Mouse (Mus musculus): ENCODE data around the gene Olfr143. TPM values are rescaled to one million over a fixed set of nuclear protein-coding genes. Genes with fewer than 3 reads are reported as not detected.

The Olfr143 gene
- polyA plus RNA-seq (2014; fragmentation: Illumina TruSeq; extraction: RNeasy Lipid Tissue Mini Kit (QIAGEN cat#74804); ENCODE audit: low read depth, low replicate concordance): not detected

DNA sequence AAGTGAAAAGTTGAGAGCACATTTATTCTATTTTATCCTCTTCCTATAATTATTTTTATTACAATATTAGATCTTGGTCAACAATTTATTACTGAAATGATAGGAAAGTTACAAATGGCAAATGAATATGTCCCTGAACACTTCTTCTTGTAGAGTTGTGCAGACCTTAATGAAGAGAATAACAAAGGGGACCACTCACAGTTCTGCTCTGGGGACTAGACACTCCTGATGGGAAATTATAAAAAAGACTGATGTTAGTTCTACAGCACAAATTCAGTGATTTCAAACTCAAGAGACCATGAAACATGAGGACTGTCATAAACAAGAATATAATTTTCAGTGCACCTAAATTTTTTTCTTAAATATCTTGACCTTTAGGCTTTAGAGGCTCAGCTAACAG, at the start of gene Olfr143:
Olfr143 (plus strand) TSS at position 301 of the 400 bp plus-strand sequence.

DNA sequence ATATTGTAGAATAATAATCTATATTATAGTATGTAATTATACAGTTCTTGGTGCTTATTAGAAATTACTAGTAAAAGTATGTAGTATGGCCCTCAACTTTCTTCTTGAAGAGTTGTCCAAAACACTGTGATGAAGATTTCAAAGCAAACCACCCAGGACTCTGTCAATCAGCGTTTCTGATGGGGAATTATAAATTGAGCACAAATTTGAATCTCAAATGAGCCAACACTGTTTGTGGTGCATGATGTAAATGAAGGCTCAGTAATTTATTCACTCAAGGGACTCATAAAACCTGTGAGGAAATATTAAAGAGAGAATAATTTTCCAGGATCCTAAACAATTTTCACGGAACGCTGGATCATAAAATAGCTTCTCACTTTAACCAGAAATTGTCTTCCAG, 44.5 kb upstream of the Olfr143 start, which contains the start of gene Olfr893:
Olfr893 (plus strand) TSS at position 301 of the 400 bp plus-strand sequence.

DNA sequence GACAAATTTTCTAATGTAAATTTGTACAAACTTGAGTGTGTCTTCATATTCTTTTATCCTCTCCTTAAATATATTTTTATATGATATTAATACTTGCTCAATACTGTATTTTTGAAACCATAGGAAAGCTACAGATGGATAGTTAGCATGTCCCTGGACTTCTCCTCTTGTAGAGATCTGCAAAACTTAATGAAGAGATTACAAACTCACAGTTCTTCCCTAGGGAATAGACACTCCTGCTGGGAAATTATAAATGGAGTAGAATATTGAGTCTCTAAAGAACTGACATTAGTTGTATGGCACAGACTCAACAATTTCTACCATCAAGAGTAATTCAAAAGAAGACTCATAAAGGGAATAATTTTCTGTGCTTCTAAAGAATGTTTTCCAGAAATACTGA, 34.8 kb upstream of the Olfr143 start, which contains the start of gene Olfr894:
Olfr894 (plus strand) TSS at position 301 of the 400 bp plus-strand sequence.

DNA sequence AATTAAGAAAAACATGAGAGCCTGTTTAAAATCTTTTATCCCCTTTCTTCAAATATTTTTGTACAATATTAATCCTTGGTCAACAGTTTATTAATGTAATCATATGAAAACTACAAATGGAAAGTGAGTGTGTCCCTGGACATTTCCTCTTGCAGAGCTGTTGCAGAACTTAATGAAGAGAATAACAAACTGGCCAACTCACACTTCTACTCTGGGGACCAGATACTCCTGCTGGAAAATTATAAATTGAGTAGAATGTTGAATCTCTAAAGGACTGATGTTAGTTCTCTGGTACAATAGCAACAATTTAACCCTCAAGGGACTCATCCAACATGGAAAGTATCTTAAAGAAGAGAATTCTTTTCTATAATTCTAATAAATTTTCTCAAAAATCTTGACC, 15.0 kb downstream of the Olfr143 start, which contains the start of gene Olfr895:
Olfr895 (plus strand) TSS at position 301 of the 400 bp plus-strand sequence.

DNA sequence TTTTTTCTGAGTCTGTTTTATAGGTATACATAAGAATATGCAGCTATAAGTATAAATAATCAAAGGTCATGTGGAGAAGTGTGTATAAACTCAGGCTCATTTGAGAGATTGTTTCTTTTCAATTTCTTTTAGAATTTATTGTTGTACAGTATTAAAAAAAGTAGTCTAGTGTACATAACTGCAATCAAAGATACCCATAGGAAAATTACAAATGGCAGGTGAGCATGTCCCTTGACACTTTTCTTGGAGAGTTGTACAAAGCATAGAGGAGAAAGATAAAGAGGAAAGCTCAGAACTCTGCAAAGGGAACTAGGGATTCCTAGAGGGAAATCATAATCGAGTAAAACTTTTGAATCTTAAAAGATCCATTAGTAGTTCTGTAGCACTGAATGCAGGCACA, 38.2 kb downstream of the Olfr143 start, which contains the start of gene Olfr896-ps1:
Olfr896-ps1 (plus strand) TSS at position 301 of the 400 bp plus-strand sequence.

Other genes starting within 250 kb of the Olfr143 start
- gene Olfr883, start 227.0 kb upstream of the Olfr143 start, polyA plus RNA-seq (2014; fragmentation: Illumina TruSeq; extraction: RNeasy Lipid Tissue Mini Kit (QIAGEN cat#74804); ENCODE audit: low read depth, low replicate concordance): not detected
- not detected for gene Olfr884, start 206.2 kb upstream of the Olfr143 start, polyA plus RNA-seq (2014; fragmentation: Illumina TruSeq; extraction: RNeasy Lipid Tissue Mini Kit (QIAGEN cat#74804); ENCODE audit: low read depth, low replicate concordance)
- gene Olfr885, start 191.5 kb upstream of the Olfr143 start, polyA plus RNA-seq (2014; fragmentation: Illumina TruSeq; extraction: RNeasy Lipid Tissue Mini Kit (QIAGEN cat#74804); ENCODE audit: low read depth, low replicate concordance): not detected
- not detected for gene Olfr887, start 168.7 kb upstream of the Olfr143 start, polyA plus RNA-seq (2014; fragmentation: Illumina TruSeq; extraction: RNeasy Lipid Tissue Mini Kit (QIAGEN cat#74804); ENCODE audit: low read depth, low replicate concordance)
- not detected for gene Olfr888, start 144.6 kb upstream of the Olfr143 start, polyA plus RNA-seq (2014; fragmentation: Illumina TruSeq; extraction: RNeasy Lipid Tissue Mini Kit (QIAGEN cat#74804); ENCODE audit: low read depth, low replicate concordance)
- gene Olfr889, start 137.6 kb upstream of the Olfr143 start, polyA plus RNA-seq (2014; fragmentation: Illumina TruSeq; extraction: RNeasy Lipid Tissue Mini Kit (QIAGEN cat#74804); ENCODE audit: low read depth, low replicate concordance): not detected
- gene Olfr890, start 110.3 kb upstream of the Olfr143 start, polyA plus RNA-seq (2014; fragmentation: Illumina TruSeq; extraction: RNeasy Lipid Tissue Mini Kit (QIAGEN cat#74804); ENCODE audit: low read depth, low replicate concordance): not detected
- gene Olfr891, start 72.0 kb upstream of the Olfr143 start, polyA plus RNA-seq (2014; fragmentation: Illumina TruSeq; extraction: RNeasy Lipid Tissue Mini Kit (QIAGEN cat#74804); ENCODE audit: low read depth, low replicate concordance): not detected
- gene Olfr893, start 44.4 kb upstream of the Olfr143 start, polyA plus RNA-seq (2014; fragmentation: Illumina TruSeq; extraction: RNeasy Lipid Tissue Mini Kit (QIAGEN cat#74804); ENCODE audit: low read depth, low replicate concordance): not detected
- not detected for gene Olfr894, start 34.7 kb upstream of the Olfr143 start, polyA plus RNA-seq (2014; fragmentation: Illumina TruSeq; extraction: RNeasy Lipid Tissue Mini Kit (QIAGEN cat#74804); ENCODE audit: low read depth, low replicate concordance)
- not detected for gene Olfr895, start 15.1 kb downstream of the Olfr143 start, polyA plus RNA-seq (2014; fragmentation: Illumina TruSeq; extraction: RNeasy Lipid Tissue Mini Kit (QIAGEN cat#74804); ENCODE audit: low read depth, low replicate concordance)
- not detected for gene Olfr896-ps1, start 38.3 kb downstream of the Olfr143 start, polyA plus RNA-seq (2014; fragmentation: Illumina TruSeq; extraction: RNeasy Lipid Tissue Mini Kit (QIAGEN cat#74804); ENCODE audit: low read depth, low replicate concordance)
- not detected for gene Olfr25, start 76.3 kb downstream of the Olfr143 start, polyA plus RNA-seq (2014; fragmentation: Illumina TruSeq; extraction: RNeasy Lipid Tissue Mini Kit (QIAGEN cat#74804); ENCODE audit: low read depth, low replicate concordance)
- not detected for gene Olfr898, start 95.6 kb downstream of the Olfr143 start, polyA plus RNA-seq (2014; fragmentation: Illumina TruSeq; extraction: RNeasy Lipid Tissue Mini Kit (QIAGEN cat#74804); ENCODE audit: low read depth, low replicate concordance)
- not detected for gene Olfr250, start 114.1 kb downstream of the Olfr143 start, polyA plus RNA-seq (2014; fragmentation: Illumina TruSeq; extraction: RNeasy Lipid Tissue Mini Kit (QIAGEN cat#74804); ENCODE audit: low read depth, low replicate concordance)
- gene Olfr251, start 124.3 kb downstream of the Olfr143 start, polyA plus RNA-seq (2014; fragmentation: Illumina TruSeq; extraction: RNeasy Lipid Tissue Mini Kit (QIAGEN cat#74804); ENCODE audit: low read depth, low replicate concordance): not detected
- gene Olfr147, start 148.9 kb downstream of the Olfr143 start, polyA plus RNA-seq (2014; fragmentation: Illumina TruSeq; extraction: RNeasy Lipid Tissue Mini Kit (QIAGEN cat#74804); ENCODE audit: low read depth, low replicate concordance): not detected
- not detected for gene Olfr901, start 176.7 kb downstream of the Olfr143 start, polyA plus RNA-seq (2014; fragmentation: Illumina TruSeq; extraction: RNeasy Lipid Tissue Mini Kit (QIAGEN cat#74804); ENCODE audit: low read depth, low replicate concordance)
- gene Olfr902, start 194.9 kb downstream of the Olfr143 start, polyA plus RNA-seq (2014; fragmentation: Illumina TruSeq; extraction: RNeasy Lipid Tissue Mini Kit (QIAGEN cat#74804); ENCODE audit: low read depth, low replicate concordance): not detected
- gene Olfr904, start 210.4 kb downstream of the Olfr143 start, polyA plus RNA-seq (2014; fragmentation: Illumina TruSeq; extraction: RNeasy Lipid Tissue Mini Kit (QIAGEN cat#74804); ENCODE audit: low read depth, low replicate concordance): not detected
- not detected for gene Olfr905, start 218.3 kb downstream of the Olfr143 start, polyA plus RNA-seq (2014; fragmentation: Illumina TruSeq; extraction: RNeasy Lipid Tissue Mini Kit (QIAGEN cat#74804); ENCODE audit: low read depth, low replicate concordance)
- gene Olfr906, start 234.3 kb downstream of the Olfr143 start, polyA plus RNA-seq (2014; fragmentation: Illumina TruSeq; extraction: RNeasy Lipid Tissue Mini Kit (QIAGEN cat#74804); ENCODE audit: low read depth, low replicate concordance): not detected
- gene Olfr907, start 243.0 kb downstream of the Olfr143 start, polyA plus RNA-seq (2014; fragmentation: Illumina TruSeq; extraction: RNeasy Lipid Tissue Mini Kit (QIAGEN cat#74804); ENCODE audit: low read depth, low replicate concordance): not detected

Data from liver, adult 10 weeks (tissue).